Mouse (Mus musculus): ENCODE data around the gene Zfp654. TPM values are rescaled to one million over a fixed set of nuclear protein-coding genes. Genes with fewer than 3 reads are reported as not detected.

Gene Zfp654
- total RNA-seq, 1 experiment, result 19.4 TPM

GRCm38 (mm10) chr16:64770521-64771430 is 80.7 kb downstream of the Zfp654 start, which contains the start of gene 4930453N24Rik:
TSS of gene 4930453N24Rik (minus strand) at chr16:64771161.
- peak within 1 kb of the TSS; percentile 83 for H3K27ac ChIP-seq (ENCODE audit: insufficient read depth, low read depth, low read length, poor library complexity, severe bottlenecking)
- peak within 1 kb of the TSS; percentile 94 for H3K9ac ChIP-seq (ENCODE audit: insufficient read depth, low read depth, low read length, poor library complexity, severe bottlenecking)
- TF ChIP-seq ZC3H11A (IDR thresholded peaks at IDR 0.05; ENCODE audit: borderline replicate concordance, low read depth, low read length) (0 out of 2 replicates have a peak, but pooled peaks have one; percentile 1), HCFC1 (IDR thresholded peaks at IDR 0.05; ENCODE audit: borderline replicate concordance, insufficient read depth, low read length) (peak; percentile 85), MAFK (IDR thresholded peaks at IDR 0.05; ENCODE audit: insufficient read depth, low read depth, low read length) (no peak)
- H3K36me3 ChIP-seq (ENCODE audit: control insufficient read depth, insufficient read depth, low read length, poor library complexity, severe bottlenecking), result peaks cover 2% of the 10 kb centered on the region; the same call in 1 of the 2 replicates
- peaks cover 0 to 1% of the 10 kb centered on the region in 2 experiments; a peak in 1 of 4 replicates for H3K4me1 ChIP-seq (ENCODE audit: control insufficient read depth in 2 of 2, insufficient read depth in 2 of 2, low read length in 2 of 2, poor library complexity in 1 of 2)
- peak; percentile 90 for DNase-seq (ENCODE audit: low read depth, low spot score)
- H3K9me3 ChIP-seq (ENCODE audit: control insufficient read depth, insufficient read depth, low read depth, low read length), result no peaks in the 10 kb centered on the region
- in situ Hi-C loops (cut with MboI; ENCODE audit: low sequenced_read_pairs in 2 of 2, unreplicated experiment in 2 of 2), result loop anchor here in 1 of 2 experiments (25.0 kb wide), 1 partner anchor 767 kb away; no protein-coding TSS in a partner anchor
- H3K4me3 ChIP-seq (ENCODE audit: insufficient read depth in 1 of 2, low read depth in 1 of 2, low read length in 2 of 2, poor library complexity in 1 of 2, severe bottlenecking in 1 of 2), result peak within 1 kb of the TSS; percentile 90 to 98

GRCm38 (mm10) chr16:64766696-64767300 is 84.7 kb downstream of the Zfp654 start:
- DNase-seq (ENCODE audit: low read depth, low spot score), result peak; percentile 42
- H3K4me1 ChIP-seq (ENCODE audit: control insufficient read depth in 2 of 2, insufficient read depth in 2 of 2, low read length in 2 of 2, poor library complexity in 1 of 2), result peaks cover 0 to 1% of the 10 kb centered on the region in 2 experiments; a peak in 1 of 4 replicates
- peaks cover 12% of the 10 kb centered on the region for H3K36me3 ChIP-seq (ENCODE audit: control insufficient read depth, insufficient read depth, low read length, poor library complexity, severe bottlenecking)
- H3K27ac ChIP-seq (ENCODE audit: insufficient read depth, low read depth, low read length, poor library complexity, severe bottlenecking), result peak overlapping the region; percentile 66; the same call in 1 of the 2 replicates
- no peak overlapping the region for H3K4me3 ChIP-seq (ENCODE audit: insufficient read depth in 1 of 2, low read depth in 1 of 2, low read length in 2 of 2, poor library complexity in 1 of 2, severe bottlenecking in 1 of 2)
- in situ Hi-C loops (cut with MboI; ENCODE audit: low sequenced_read_pairs in 2 of 2, unreplicated experiment in 2 of 2), result loop anchor here in 1 of 2 experiments (10.0 to 25.0 kb wide), 2 partner anchors 118 to 771 kb away; no protein-coding TSS in a partner anchor
- H3K9ac ChIP-seq (ENCODE audit: insufficient read depth, low read depth, low read length, poor library complexity, severe bottlenecking), result no peak overlapping the region
- TF ChIP-seq MAFK (IDR thresholded peaks at IDR 0.05; ENCODE audit: insufficient read depth, low read depth, low read length), result no peak
- no peak for TF ChIP-seq ZNF384 (IDR thresholded peaks at IDR 0.05; ENCODE audit: low read depth, low read length)
- TF ChIP-seq HCFC1 (IDR thresholded peaks at IDR 0.05; ENCODE audit: borderline replicate concordance, insufficient read depth, low read length), result no peak
- TF ChIP-seq ZC3H11A (IDR thresholded peaks at IDR 0.05; ENCODE audit: borderline replicate concordance, low read depth, low read length), result no peak
- TF ChIP-seq CHD2 (IDR thresholded peaks at IDR 0.05; ENCODE audit: low read depth, low read length), result no peak
- no peaks in the 10 kb centered on the region; the same call in none of the 2 replicates for H3K9me3 ChIP-seq (ENCODE audit: control insufficient read depth, insufficient read depth, low read depth, low read length)

GRCm38 (mm10) chr16:64759245-64759626 is 92.2 kb downstream of the Zfp654 start:
- no peaks in the 10 kb centered on the region; the same call in 1 of the 2 replicates for H3K9me3 ChIP-seq (ENCODE audit: control insufficient read depth, insufficient read depth, low read depth, low read length)
- no peak overlapping the region for H3K4me3 ChIP-seq (ENCODE audit: insufficient read depth in 1 of 2, low read depth in 1 of 2, low read length in 2 of 2, poor library complexity in 1 of 2, severe bottlenecking in 1 of 2)
- H3K4me1 ChIP-seq (ENCODE audit: control insufficient read depth in 2 of 2, insufficient read depth in 2 of 2, low read length in 2 of 2, poor library complexity in 1 of 2), result no peaks in the 10 kb centered on the region
- in situ Hi-C loops (cut with MboI; ENCODE audit: low sequenced_read_pairs in 2 of 2, unreplicated experiment in 2 of 2), result loop anchor here in 1 of 2 experiments (25.0 kb wide), 1 partner anchor 778 kb away; no protein-coding TSS in a partner anchor
- H3K27ac ChIP-seq (ENCODE audit: insufficient read depth, low read depth, low read length, poor library complexity, severe bottlenecking), result no peak overlapping the region
- H3K9ac ChIP-seq (ENCODE audit: insufficient read depth, low read depth, low read length, poor library complexity, severe bottlenecking), result no peak overlapping the region
- TF ChIP-seq MAFK (IDR thresholded peaks at IDR 0.05; ENCODE audit: insufficient read depth, low read depth, low read length) (no peak), ZNF384 (IDR thresholded peaks at IDR 0.05; ENCODE audit: low read depth, low read length) (no peak), CHD2 (IDR thresholded peaks at IDR 0.05; ENCODE audit: low read depth, low read length) (no peak), HCFC1 (IDR thresholded peaks at IDR 0.05; ENCODE audit: borderline replicate concordance, insufficient read depth, low read length) (no peak), ZC3H11A (IDR thresholded peaks at IDR 0.05; ENCODE audit: borderline replicate concordance, low read depth, low read length) (no peak)
- no peak for DNase-seq (ENCODE audit: low read depth, low spot score)
- H3K36me3 ChIP-seq (ENCODE audit: control insufficient read depth, insufficient read depth, low read length, poor library complexity, severe bottlenecking), result peaks cover 7% of the 10 kb centered on the region

GRCm38 (mm10) chr16:64758561-64759244 is 92.7 kb downstream of the Zfp654 start:
- in situ Hi-C loops (cut with MboI; ENCODE audit: low sequenced_read_pairs in 2 of 2, unreplicated experiment in 2 of 2), result loop anchor here in 1 of 2 experiments (25.0 kb wide), 1 partner anchor 779 kb away; no protein-coding TSS in a partner anchor
- H3K27ac ChIP-seq (ENCODE audit: insufficient read depth, low read depth, low read length, poor library complexity, severe bottlenecking), result no peak overlapping the region
- H3K9ac ChIP-seq (ENCODE audit: insufficient read depth, low read depth, low read length, poor library complexity, severe bottlenecking), result no peak overlapping the region
- H3K36me3 ChIP-seq (ENCODE audit: control insufficient read depth, insufficient read depth, low read length, poor library complexity, severe bottlenecking), result peaks cover 5% of the 10 kb centered on the region
- no peak overlapping the region for H3K4me3 ChIP-seq (ENCODE audit: insufficient read depth in 1 of 2, low read depth in 1 of 2, low read length in 2 of 2, poor library complexity in 1 of 2, severe bottlenecking in 1 of 2)
- no peak for DNase-seq (ENCODE audit: low read depth, low spot score)
- no peaks in the 10 kb centered on the region for H3K4me1 ChIP-seq (ENCODE audit: control insufficient read depth in 2 of 2, insufficient read depth in 2 of 2, low read length in 2 of 2, poor library complexity in 1 of 2)
- H3K9me3 ChIP-seq (ENCODE audit: control insufficient read depth, insufficient read depth, low read depth, low read length), result no peaks in the 10 kb centered on the region
- TF ChIP-seq ZC3H11A (IDR thresholded peaks at IDR 0.05; ENCODE audit: borderline replicate concordance, low read depth, low read length) (no peak), CHD2 (IDR thresholded peaks at IDR 0.05; ENCODE audit: low read depth, low read length) (no peak)
